Mouse (Mus musculus) megakaryocyte-erythroid progenitor cell, adult 5-6 weeks (primary cell): ENCODE measurements at regions not wholly inside any gene's neighbourhood (a gene's known extent, or its start where the extent isn't known, plus 50 kb on each side); places are given as distances from the start of the nearest gene placed in this dataset.

ENCODE experiments used
- ATAC-seq: replicated peaks from 2 replicates; pipeline ENCODE4 v1.8.0; 2016; ENCODE audit warnings: mild to moderate bottlenecking, inconsistent platforms; ENCODE audit not compliant: severe bottlenecking, poor library complexity, low FRiP score, low TSS enrichment

DNA sequence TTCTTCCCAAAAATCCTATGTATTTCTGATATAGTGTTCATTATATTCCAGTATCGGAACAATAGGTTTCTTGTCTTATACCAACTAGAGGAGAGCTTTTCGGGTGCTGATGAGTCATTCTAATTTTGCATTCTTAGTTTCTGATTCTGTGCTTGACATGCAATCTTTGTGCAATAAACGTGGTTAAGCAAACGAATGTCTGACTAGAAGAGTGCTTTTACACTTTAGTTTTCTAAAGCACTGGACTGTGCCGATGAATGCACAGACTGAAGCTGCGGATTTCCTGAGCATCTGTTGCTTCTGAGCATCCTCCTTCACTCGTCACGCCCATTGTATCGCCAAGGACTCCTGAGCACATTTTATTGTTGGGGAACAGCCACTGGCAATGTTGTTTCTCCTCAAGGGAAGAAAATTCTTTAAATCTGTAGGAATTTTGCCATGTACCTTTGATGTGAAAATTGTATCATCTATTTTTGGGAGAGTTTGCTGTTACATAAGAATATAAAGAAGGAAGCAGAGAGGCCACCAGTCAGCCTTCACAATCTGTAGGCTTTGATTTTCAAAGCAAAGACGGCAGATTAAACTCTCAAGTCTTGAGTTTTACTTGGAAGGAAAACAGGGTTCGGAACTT is 346.8 kb downstream of the Plk2 start:
- no peak for ATAC-seq

DNA sequence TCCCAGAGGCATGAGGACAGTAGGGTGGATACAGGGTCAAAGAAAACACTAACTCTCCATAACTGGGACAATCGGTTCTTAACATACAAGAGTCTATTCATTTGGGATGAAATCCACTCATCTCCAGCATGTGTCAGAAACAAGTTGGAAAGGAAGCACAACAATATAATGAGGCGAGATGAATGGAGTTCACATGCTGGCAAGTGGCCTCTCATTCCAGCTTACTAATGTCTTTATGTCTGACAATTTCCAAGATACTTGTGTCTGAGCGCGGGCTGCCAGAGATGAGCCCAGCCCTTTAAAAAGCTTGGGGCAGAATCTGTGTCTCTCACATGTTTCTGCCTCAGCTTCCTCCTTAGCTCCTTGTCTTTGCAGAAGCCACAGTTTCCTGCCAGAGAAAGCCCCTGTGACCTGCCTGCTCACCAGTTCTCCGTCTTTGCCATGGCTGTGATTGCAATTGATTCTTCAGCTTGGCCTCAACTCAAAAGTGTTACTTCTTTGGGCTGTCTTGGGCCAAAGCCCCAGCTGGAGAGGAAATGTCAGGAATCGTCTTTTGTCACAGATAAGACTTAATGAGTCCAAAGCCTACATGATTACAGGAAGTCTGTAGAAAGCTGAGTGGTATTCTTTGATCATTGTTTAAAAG is 352.5 kb downstream of the Plk2 start:
- no peak for ATAC-seq

DNA sequence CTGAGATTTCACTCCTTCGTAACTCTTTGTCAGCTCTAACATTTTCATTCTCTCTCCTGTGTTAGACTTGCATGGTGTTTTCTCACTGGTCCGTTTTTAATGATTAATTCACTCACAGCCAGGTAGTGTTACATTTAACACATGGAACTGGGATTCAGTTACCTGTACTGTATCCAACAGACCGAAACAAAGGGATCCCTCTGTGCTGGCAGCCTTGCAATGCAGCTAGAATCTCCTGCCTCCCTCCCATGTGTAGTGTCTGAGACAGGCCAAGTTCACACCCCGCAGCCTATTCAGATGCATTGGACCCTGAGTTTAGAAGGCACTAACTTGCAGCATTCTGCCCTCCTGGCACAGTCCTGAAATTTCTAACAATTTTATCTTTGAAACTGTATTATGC is 357.9 kb downstream of the Plk2 start:
- ATAC-seq: no peak

DNA sequence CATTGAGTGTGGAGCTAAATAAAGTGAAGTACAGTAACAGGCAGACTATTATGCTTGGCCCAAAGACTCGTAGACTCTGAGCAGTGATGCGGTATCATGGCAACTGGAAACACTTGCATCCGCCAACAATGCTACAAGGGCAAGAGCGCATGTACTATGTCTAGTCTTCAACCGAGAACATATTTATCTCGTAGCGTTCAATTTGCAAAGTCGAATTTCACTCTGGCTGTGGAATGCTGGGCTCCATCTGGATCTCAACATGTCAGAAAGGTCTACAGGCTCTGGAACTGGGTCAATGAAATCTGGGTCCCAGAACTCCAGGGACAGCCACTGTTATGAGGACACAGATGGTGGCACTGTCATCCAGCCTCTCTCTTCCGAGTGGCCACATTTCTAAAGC is 359.7 kb downstream of the Plk2 start:
- ATAC-seq: no peak

DNA sequence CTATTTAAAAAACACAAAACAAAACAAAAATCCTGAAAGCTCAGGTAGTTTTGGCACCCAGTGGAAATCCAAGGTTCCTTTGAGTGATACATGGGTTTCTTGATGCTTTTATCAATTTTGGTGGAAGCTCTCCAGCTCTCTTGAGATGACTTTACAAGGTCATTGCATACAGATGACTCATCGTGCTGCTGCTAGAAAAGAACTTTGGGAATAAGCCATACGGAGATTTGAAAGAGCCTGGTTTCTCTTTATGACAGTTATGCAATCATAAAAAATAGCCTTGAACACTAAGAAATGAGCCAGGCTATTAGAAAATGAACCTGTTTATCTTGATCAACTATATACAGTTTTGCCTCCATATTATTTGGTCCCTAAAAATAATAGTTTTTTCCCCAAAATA is 362.0 kb downstream of the Plk2 start:
- no peak for ATAC-seq

DNA sequence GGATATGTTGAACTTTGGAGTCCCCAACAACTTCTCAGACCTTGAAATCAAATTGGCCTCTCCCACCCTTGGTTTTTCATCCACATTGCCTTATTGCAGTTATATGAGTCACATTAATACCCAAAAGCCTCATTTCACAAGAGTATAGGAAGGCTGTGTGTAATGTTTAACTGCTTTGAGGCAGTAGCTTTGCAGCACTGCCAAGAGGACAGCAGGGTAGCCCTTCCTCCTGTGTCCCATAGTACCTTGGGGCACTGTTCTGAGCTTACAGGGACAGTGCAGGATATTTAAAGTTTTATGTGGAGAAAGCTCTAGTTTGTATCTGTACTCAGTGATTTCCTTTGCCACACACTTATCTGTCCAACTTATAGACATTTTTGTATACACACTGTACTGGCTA is 374.4 kb downstream of the Plk2 start:
- no peak for ATAC-seq

DNA sequence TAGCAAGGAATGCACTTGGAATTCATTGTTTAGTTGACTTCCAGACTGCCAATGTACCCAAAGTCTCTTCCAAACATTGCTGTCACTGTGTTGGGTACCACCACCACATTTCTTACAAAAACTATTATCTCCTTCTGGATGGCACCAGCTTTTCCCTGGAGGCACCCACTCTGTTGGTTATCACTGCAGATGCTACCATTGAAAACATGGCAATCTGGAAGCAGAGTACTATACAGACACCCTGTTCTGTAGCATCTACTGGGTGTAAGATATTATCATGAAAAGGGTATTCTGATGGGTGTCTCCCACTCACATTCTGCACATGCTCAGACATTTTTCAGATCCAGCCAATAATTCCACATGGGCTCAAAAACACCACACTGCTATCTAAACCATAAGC is 380.4 kb downstream of the Plk2 start:
- no peak for ATAC-seq

DNA sequence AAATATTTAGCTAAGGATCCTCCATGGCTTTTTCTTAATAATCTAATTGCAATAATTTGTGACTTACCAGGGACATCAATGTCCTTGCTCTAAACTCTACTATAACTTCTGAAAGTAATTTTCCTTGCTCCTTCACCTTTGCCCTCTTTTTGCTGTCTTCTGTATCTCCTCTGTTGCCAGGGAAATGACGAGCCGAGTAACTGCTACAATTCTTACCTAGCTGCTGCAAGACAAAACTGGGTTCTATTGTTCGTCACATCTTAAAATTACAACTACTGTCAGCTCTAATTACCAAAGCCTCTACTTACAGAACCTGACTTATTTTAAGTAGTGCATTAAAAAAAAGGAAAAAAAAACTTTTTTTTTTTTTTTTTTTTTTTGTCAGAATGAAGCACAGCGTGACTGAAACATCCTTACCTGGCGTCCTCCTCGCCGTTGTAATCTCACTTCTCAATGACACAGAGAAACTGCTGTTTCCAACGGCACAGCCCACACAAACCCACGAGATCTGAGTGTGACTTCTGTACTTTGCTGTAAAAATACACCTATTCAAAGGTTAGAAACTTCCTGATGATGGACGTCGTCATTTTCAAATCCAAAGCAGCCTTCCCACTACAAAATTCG is 389.4 kb downstream of the Plk2 start:
- no peak for ATAC-seq

DNA sequence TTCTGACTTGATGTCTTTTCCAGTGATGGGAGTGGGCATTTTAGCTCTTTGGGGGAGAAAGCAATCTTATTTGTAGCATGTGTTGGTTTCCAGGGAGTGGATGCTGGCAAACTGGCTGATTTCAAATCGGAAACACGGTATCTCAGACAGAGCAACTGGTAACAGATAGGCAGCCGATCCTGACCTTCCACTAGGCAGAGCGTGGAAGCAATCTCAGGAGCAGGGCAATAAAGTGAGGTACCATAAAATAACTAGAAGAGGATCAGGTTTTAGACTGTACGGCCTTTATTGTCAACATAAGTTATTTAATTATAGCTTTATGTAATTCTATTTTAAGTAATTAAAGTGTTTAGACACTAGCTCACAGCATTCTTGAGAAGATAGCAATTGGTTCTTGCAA is 390.0 kb downstream of the Plk2 start:
- ATAC-seq: no peak

DNA sequence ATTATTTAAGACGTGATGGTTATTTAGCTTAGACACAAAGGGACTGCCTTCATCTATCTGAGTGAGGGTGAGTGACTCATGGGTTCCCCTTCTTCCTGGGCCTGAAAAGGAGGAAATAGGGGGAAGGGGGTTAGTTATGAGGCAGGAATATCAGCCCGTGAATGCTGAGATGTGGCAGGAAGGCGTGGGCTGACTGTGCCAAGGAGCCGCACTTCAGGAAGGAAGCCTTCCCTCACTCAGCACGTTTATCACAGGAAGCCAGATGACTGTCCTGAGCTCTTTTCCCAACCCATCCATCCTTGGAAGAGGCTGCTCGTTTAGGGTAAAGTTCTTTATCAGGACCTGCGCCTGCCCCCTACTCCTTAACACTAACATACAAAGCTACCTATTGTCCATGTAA is 403.5 kb downstream of the Plk2 start:
- no peak for ATAC-seq

DNA sequence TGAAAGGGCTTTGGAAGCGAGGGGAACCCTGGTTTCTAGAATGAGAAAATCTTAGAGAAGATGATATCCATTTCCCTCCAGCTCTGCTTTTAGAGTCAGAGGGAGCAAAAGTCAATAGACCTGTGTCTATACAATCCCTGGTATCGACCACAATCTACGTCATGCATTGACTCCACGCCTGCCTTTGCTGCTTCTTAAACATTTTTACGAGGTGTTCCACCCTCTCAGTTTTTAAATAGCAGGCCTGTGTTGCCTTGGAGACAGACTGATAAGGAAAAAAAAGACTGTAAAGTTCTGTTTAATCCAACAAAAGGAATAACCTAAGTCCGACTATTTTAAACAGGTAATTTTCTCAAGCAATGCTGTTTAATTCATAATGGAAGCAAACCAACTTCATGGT is 408.0 kb downstream of the Plk2 start:
- ATAC-seq: no peak

DNA sequence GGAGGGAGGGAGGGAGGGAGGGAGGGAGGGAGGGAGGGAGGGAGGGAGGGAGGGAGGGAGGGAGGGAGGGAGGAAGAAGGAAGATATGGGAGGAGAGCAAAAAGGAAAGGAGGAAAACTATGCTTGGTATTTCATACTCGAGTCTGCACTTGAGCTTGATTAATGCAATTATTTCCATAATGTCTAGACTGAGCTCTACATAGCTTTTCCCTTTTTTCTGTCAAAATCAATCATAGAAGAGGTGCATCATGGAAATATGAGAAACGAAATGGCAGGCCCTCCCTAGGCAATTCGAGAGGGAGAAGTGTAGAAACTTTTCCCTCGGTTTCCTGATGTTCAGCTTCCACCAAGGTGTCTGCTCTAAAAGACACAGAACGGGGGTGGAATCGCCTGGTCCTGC is 417.6 kb downstream of the Plk2 start:
- ATAC-seq: no peak

DNA sequence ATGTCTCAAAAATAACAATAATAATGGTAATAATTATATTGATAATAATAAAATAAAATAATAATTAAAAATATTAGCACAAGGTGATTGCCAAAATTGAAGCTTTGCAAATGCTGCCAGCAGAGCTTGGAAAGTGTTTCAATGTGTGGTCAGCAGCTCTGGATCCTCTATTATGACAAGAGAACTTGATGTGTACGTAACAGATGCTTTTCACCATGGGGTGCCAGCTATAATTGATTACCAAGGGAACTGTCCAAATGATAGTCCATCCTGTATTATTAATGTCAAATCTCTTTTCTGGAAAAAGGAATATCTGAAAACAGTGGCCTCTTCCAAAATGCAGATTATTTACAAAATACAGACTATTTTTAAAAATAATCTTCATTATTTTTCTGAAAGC is 419.2 kb downstream of the Plk2 start:
- ATAC-seq: no peak

DNA sequence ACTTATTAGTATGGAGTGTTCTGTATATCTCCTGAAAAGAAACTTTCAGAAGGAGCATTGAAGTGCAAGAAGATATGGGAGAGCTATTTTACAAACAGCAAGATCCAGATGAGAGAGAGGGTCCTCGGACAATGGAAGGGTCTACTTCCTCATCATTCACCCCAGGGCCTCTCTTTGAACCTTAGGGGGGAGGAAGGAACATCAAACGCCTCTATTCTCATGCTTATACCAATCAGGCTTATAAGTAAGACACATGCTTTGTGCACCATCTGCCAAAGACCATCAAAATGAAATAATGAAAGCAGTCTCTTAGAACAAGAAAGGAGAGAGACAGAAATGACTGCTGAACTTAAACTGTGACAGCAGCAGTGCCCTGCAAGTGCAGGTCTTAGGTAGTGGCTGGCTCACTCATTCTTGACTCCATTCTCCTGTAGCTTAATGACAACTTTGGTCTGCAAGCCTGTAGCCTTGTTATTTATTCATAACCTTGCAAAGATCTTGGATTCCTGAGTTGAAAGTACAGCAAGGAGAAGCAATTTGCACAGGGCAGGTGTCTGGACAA is 424.5 kb downstream of the Plk2 start:
- ATAC-seq: no peak

DNA sequence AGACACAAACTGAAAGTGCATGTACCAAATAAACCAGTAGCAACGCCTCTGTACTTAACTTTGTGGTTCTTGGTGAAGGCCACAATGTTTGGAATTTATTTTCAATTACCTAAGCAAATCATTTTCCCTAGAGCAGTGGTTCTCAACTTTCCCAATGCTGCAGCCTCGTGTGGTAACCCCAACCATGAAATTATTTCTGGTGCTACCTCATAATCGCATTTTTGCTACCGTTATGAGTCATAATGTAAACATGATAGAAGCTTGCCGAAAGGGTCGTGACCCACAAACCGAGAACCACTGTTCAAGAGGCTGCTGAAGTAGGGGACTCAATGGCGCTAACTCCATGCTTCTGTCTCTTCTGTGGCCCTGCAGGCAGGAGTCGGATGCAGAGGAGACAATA is 429.9 kb upstream of the Actbl2 start:
- ATAC-seq: no peak

DNA sequence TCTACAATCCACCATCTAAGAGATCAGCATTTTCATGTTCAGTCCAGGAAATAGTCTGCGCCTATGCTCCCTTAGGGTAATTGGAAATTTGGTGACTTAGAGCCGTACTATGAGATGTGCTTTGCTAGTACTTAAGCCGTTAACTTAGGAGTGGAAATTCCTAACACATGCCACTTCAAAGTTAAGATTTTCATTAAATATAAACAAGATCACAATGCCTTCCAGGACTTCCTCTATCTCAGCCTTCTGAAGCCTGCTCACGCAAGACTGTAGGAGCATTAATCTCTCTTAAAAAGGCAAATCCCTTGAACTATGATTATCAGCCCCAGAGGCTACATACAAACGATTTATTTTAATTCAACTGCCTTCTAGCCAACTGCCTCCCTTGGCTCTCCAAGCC is 422.4 kb upstream of the Actbl2 start:
- no peak for ATAC-seq

DNA sequence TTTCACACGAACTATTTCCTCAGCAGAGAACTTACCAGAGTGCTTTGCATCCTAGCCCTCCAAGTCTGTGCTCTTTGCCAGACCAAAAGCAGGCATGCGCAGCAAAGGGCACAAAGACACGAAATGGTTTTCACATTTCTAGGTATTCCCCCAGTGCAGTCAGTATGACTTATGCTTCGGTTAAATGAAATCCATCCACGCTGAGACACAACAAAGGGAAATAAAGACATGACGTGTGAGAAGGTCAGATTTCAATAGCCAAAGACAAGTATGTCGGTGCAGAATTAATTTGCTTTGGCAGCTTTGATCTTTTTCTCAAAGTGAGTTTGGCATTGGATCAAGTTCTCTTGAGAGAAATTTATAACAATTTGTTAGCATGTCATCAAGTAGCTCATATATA is 417.9 kb upstream of the Actbl2 start:
- ATAC-seq: no peak

DNA sequence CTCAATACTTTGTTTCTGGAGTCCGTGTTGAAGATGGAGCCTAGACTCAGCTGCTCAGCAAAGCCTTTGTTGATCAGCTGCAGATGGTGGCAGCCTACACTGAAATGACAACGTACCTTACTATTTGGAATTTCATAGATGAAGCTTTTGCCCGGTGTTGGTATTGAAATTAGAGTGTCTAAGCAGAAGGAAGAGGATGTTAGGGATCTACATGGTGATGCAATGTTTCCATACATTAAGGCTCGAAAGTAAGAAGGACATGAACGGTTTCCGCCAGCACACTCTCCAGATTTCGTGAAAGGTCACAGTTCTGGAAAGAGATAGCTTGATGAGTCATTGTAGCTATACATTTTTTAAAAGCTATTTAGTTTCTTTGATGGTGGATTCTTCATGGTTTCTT is 412.9 kb upstream of the Actbl2 start:
- no peak for ATAC-seq

DNA sequence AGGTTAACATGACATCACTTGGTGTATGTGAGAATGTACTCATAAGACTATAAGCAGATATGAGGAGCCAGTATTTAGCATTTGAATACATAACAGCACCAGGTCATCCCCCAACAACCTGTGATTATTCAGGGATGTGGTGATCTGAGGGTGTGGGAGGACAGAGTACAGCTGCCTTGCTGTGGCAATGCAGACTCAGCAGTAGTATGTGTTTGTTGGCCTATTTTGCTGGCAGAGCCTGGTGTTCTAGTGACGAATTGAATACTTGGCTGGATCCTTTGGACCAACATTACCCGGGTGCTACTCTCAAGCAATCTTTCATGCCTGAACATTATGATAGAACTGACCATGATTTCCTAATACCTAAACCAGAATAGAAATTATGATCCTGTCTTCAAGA is 409.1 kb upstream of the Actbl2 start:
- ATAC-seq: no peak

DNA sequence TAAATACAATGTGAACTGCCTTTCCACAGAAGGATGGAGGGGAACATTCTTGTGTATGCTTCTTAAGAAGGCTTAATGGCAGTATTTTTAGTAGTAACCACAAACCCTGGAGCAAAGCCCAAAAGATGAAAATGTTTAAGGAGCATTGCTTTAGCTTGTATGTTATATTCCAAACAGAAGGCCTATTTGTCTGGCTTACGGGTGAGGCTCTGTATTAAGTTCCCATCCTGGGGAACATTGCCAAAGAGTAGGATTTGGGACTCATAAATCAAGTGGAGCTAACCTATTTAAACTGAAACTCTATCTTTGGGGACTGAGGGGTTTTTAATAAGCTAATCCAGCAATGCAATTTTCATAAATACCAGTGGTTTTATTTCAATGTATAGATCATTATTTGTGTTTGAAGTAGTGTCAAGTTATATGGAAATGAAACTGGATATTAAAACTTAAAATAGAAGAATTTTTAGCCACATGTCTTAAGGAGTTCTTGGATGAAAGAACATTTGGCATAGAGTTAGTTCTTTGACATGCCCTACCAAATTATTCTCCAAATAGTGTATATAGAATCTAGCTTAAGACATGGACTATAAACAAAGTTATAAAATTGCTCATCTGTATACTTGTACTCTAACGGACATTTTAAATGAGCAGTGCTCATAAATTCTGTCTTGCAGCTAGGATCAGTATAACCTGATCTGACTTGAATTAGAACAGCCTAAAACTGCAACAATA is 401.7 kb upstream of the Actbl2 start:
- ATAC-seq: no peak
